Mouse (Mus musculus) liver, adult 2 months (tissue): ENCODE data around the gene Ly75.

ENCODE experiments used
- CTCF ChIP-seq: fragments of 200-500 bp; IDR thresholded peaks from 2 replicates; pipeline ENCODE4 v1.5.1; 2011; ENCODE audit warnings: low read depth, low read length, control low read depth
- POLR2A ChIP-seq: fragments of 200-500 bp; IDR thresholded peaks from 2 replicates; pipeline ENCODE4 v1.6.1; 2011; ENCODE audit warnings: low read length, control low read depth; ENCODE audit not compliant: insufficient read depth; ENCODE audit errors: extremely low read depth

GRCm38 (mm10) chr2:60401694-60402093 lies 18.6 kb upstream of the Ly75 start:
- no peak for TF ChIP-seq CTCF
- TF ChIP-seq POLR2A = no peak
